Mouse (Mus musculus): ENCODE data around the gene Tifa. TPM values are rescaled to one million over a fixed set of nuclear protein-coding genes. Genes with fewer than 3 reads are reported as not detected.

The Tifa gene
- polyA plus RNA-seq, 1 experiment from 2014 or later = 6.7 TPM

GRCm38 (mm10) chr3:127807846-127808245 lies 18.2 kb downstream of the Tifa start:
- H3K4me1 ChIP-seq (ENCODE audit: control insufficient read depth, insufficient read depth, low read length) = no peaks in the 10 kb centered on the region
- H3K27me3 ChIP-seq (replicated peaks; ENCODE audit: control insufficient read depth, insufficient read depth, low read length) = no peaks in the 10 kb centered on the region
- H3K9ac ChIP-seq (ENCODE audit: low read length) = no peak overlapping the region
- H3K9me3 ChIP-seq (replicated peaks; ENCODE audit: control insufficient read depth, low read length) = no peaks in the 10 kb centered on the region
- H3K4me3 ChIP-seq (ENCODE audit: low read depth, low read length) = no peak overlapping the region
- no peak overlapping the region for H3K27ac ChIP-seq (ENCODE audit: low read depth, low read length)
- WGBS = 26% methylated on average over 5 of the region's 5 CpGs
- peak; percentile 36 for DNase-seq (ENCODE audit: low spot score)
- no peak overlapping the region for H3K4me2 ChIP-seq (ENCODE audit: low read length)
- H3K36me3 ChIP-seq (ENCODE audit: control insufficient read depth, insufficient read depth, low read length) = peaks cover 61% of the 10 kb centered on the region
- ATAC-seq = no peak

- DNase-seq (ENCODE audit: low spot score) (no peak), ATAC-seq (no peak)
- Histone ChIP-seq H3K36me3 (ENCODE audit: control insufficient read depth, insufficient read depth, low read length) (peaks cover 71% of the 10 kb centered on the region), H3K9me3 (replicated peaks; ENCODE audit: control insufficient read depth, low read length) (no peaks in the 10 kb centered on the region), H3K27ac (ENCODE audit: low read depth, low read length) (no peak overlapping the region), H3K4me3 (ENCODE audit: low read depth, low read length) (no peak overlapping the region), H3K4me2 (ENCODE audit: low read length) (no peak overlapping the region), H3K4me1 (ENCODE audit: control insufficient read depth, insufficient read depth, low read length) (no peaks in the 10 kb centered on the region), H3K27me3 (replicated peaks; ENCODE audit: control insufficient read depth, insufficient read depth, low read length) (no peaks in the 10 kb centered on the region), H3K9ac (ENCODE audit: low read length) (no peak overlapping the region)
- 90% methylated on average over 7 of the region's 7 CpGs for WGBS
Measured at GRCm38 (mm10) chr3:127809103-127809502, 19.5 kb downstream of the Tifa start.

DNA sequence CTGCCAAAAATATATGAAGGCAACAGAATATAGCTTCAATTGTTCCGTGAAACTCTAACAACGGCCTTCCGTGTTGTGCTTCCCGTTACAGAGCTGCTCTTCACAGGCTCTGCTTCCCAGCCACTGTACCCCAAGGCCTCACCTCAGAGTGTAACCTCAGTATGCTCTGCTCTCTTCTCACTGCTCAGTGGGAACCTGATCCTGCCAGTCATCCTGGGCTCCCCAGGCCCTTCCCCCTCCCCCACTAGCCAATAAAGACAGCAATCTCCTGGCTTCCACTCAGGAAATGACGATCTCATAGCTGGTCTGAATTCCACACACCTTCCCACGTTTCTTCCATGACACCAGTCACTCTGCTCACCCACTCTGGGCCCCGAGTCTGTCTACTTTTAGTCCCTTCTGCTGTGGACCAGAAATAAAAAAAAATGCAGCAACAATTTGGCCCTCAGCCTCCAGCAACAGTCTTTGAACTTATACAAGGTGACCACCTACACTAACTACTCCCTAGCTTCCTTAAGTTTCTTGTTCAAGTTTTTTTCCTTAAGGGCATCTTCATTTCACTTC lies 27.6 kb downstream of the Tifa start:
- H3K9ac ChIP-seq (ENCODE audit: low read length) = no peak overlapping the region
- H3K4me2 ChIP-seq (ENCODE audit: low read length) = no peak overlapping the region
- no peak overlapping the region for H3K4me3 ChIP-seq (ENCODE audit: low read depth, low read length)
- DNase-seq (ENCODE audit: low spot score) = no peak
- H3K36me3 ChIP-seq (ENCODE audit: control insufficient read depth, insufficient read depth, low read length) = peaks cover 49% of the 10 kb centered on the region
- H3K27ac ChIP-seq (ENCODE audit: low read depth, low read length) = no peak overlapping the region
- H3K4me1 ChIP-seq (ENCODE audit: control insufficient read depth, insufficient read depth, low read length) = no peaks in the 10 kb centered on the region
- H3K27me3 ChIP-seq (replicated peaks; ENCODE audit: control insufficient read depth, insufficient read depth, low read length) = no peaks in the 10 kb centered on the region
- 81% methylated on average over 7 of the region's 7 CpGs for WGBS
- no peaks in the 10 kb centered on the region for H3K9me3 ChIP-seq (replicated peaks; ENCODE audit: control insufficient read depth, low read length)
- ATAC-seq = no peak

- no peak for ATAC-seq
- no peak overlapping the region for H3K27ac ChIP-seq (ENCODE audit: low read depth, low read length)
- no peaks in the 10 kb centered on the region for H3K9me3 ChIP-seq (replicated peaks; ENCODE audit: control insufficient read depth, low read length)
- no peaks in the 10 kb centered on the region for H3K4me1 ChIP-seq (ENCODE audit: control insufficient read depth, insufficient read depth, low read length)
- peaks cover 36% of the 10 kb centered on the region for H3K36me3 ChIP-seq (ENCODE audit: control insufficient read depth, insufficient read depth, low read length)
- DNase-seq (ENCODE audit: low spot score) = no peak
- no peak overlapping the region for H3K4me3 ChIP-seq (ENCODE audit: low read depth, low read length)
- no peaks in the 10 kb centered on the region for H3K27me3 ChIP-seq (replicated peaks; ENCODE audit: control insufficient read depth, insufficient read depth, low read length)
- 88% methylated on average over 11 of the region's 11 CpGs for WGBS
- no peak overlapping the region for H3K4me2 ChIP-seq (ENCODE audit: low read length)
- no peak overlapping the region for H3K9ac ChIP-seq (ENCODE audit: low read length)
Measured at GRCm38 (mm10) chr3:127818694-127819663, 29.4 kb downstream of the Tifa start.

DNA sequence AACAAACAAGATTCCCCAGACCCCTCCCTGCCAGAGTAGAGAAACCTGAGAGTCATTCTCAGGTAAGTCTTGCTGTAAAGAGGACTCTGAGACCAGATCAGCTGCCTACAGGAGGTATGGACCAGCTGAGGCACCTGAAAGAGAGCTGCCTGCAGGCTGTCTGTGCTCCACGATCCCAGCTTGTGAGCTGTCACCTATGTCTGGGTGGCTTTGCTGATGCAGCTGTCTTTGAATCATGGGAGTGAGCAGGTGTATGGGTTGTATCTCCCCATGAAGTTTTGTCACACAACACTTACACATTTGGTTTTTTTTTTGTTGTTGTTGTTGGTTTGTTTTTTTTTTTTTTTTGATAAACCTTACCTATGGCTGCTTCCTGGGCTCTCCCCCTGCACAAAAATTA lies 30.8 kb downstream of the Tifa start:
- Histone ChIP-seq H3K27me3 (replicated peaks; ENCODE audit: control insufficient read depth, insufficient read depth, low read length) (no peaks in the 10 kb centered on the region), H3K9ac (ENCODE audit: low read length) (no peak overlapping the region), H3K27ac (ENCODE audit: low read depth, low read length) (no peak overlapping the region), H3K36me3 (ENCODE audit: control insufficient read depth, insufficient read depth, low read length) (peaks cover 34% of the 10 kb centered on the region), H3K4me3 (ENCODE audit: low read depth, low read length) (no peak overlapping the region), H3K9me3 (replicated peaks; ENCODE audit: control insufficient read depth, low read length) (no peaks in the 10 kb centered on the region), H3K4me1 (ENCODE audit: control insufficient read depth, insufficient read depth, low read length) (no peaks in the 10 kb centered on the region), H3K4me2 (ENCODE audit: low read length) (no peak overlapping the region)
- ATAC-seq (no peak), DNase-seq (ENCODE audit: low spot score) (no peak)
- 88% methylated on average over 1 of the region's 1 CpGs for WGBS

- Histone ChIP-seq H3K27ac (ENCODE audit: low read depth, low read length) (no peak overlapping the region), H3K4me2 (ENCODE audit: low read length) (no peak overlapping the region), H3K9ac (ENCODE audit: low read length) (no peak overlapping the region), H3K4me1 (ENCODE audit: control insufficient read depth, insufficient read depth, low read length) (no peaks in the 10 kb centered on the region), H3K4me3 (ENCODE audit: low read depth, low read length) (no peak overlapping the region), H3K27me3 (replicated peaks; ENCODE audit: control insufficient read depth, insufficient read depth, low read length) (no peaks in the 10 kb centered on the region), H3K9me3 (replicated peaks; ENCODE audit: control insufficient read depth, low read length) (no peaks in the 10 kb centered on the region), H3K36me3 (ENCODE audit: control insufficient read depth, insufficient read depth, low read length) (peaks cover 32% of the 10 kb centered on the region)
- ATAC-seq (no peak), DNase-seq (ENCODE audit: low spot score) (no peak)
- 86% methylated on average over 5 of the region's 5 CpGs for WGBS
Measured at GRCm38 (mm10) chr3:127821209-127821608, 31.6 kb downstream of the Tifa start.

GRCm38 (mm10) chr3:127823886-127824863 lies 34.6 kb downstream of the Tifa start:
- DNase-seq (ENCODE audit: low spot score) (no peak), ATAC-seq (no peak)
- 68% methylated on average over 17 of the region's 17 CpGs for WGBS
- no peaks in the 10 kb centered on the region for H3K27me3 ChIP-seq (replicated peaks; ENCODE audit: control insufficient read depth, insufficient read depth, low read length)
- no peak overlapping the region for H3K27ac ChIP-seq (ENCODE audit: low read depth, low read length)
- H3K9ac ChIP-seq (ENCODE audit: low read length) = no peak overlapping the region
- no peaks in the 10 kb centered on the region for H3K9me3 ChIP-seq (replicated peaks; ENCODE audit: control insufficient read depth, low read length)
- H3K36me3 ChIP-seq (ENCODE audit: control insufficient read depth, insufficient read depth, low read length) = peaks cover 20% of the 10 kb centered on the region
- no peak overlapping the region for H3K4me3 ChIP-seq (ENCODE audit: low read depth, low read length)
- no peak overlapping the region for H3K4me2 ChIP-seq (ENCODE audit: low read length)
- H3K4me1 ChIP-seq (ENCODE audit: control insufficient read depth, insufficient read depth, low read length) = no peaks in the 10 kb centered on the region

DNA sequence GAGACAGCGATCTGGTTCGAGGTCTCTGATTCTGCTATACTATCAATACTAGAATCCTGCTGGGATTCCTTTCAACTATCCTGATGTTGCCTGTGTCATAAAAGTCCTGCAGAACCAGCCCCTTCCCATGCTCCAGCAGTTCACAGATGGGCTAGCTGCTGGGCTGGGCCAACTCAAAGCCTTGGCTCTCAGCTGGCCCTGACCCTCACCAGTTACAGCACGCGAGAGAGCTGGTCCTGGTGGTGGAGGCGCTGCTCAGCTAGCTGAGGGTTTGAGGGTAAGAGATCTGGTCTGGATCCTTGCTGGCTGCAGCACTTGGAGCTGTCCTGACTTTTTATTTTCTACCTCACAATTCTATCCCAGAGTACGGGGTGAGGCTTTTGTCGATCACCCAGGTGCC lies 36.9 kb downstream of the Tifa start:
- no peak for DNase-seq (ENCODE audit: low spot score)
- Histone ChIP-seq H3K4me2 (ENCODE audit: low read length) (no peak overlapping the region), H3K9me3 (replicated peaks; ENCODE audit: control insufficient read depth, low read length) (no peaks in the 10 kb centered on the region), H3K27ac (ENCODE audit: low read depth, low read length) (no peak overlapping the region), H3K4me3 (ENCODE audit: low read depth, low read length) (no peak overlapping the region), H3K36me3 (ENCODE audit: control insufficient read depth, insufficient read depth, low read length) (peaks cover 10% of the 10 kb centered on the region), H3K27me3 (replicated peaks; ENCODE audit: control insufficient read depth, insufficient read depth, low read length) (no peaks in the 10 kb centered on the region), H3K4me1 (ENCODE audit: control insufficient read depth, insufficient read depth, low read length) (no peaks in the 10 kb centered on the region), H3K9ac (ENCODE audit: low read length) (no peak overlapping the region)
- 65% methylated on average over 7 of the region's 7 CpGs for WGBS
- ATAC-seq = no peak
